Mouse (Mus musculus) erythroblast, embryonic 14.5 days (primary cell): ENCODE data around the gene Golm1.

Experiments
- GATA1 ChIP-seq: IDR thresholded peaks from 2 replicates; pipeline ENCODE4 v1.6.1; 2012; ENCODE audit warnings: low read length, inconsistent platforms, mixed read lengths
- TAL1 ChIP-seq: IDR thresholded peaks from 3 replicates; pipeline ENCODE4 v1.6.1; 2012; ENCODE audit warnings: low read length, inconsistent platforms, mixed read lengths

GRCm38 (mm10) chr13:59656316-59656832 is 19.2 kb downstream of the Golm1 start:
- TF ChIP-seq GATA1: no peak
- TF ChIP-seq TAL1: no peak
